In the genomic region with DNA sequence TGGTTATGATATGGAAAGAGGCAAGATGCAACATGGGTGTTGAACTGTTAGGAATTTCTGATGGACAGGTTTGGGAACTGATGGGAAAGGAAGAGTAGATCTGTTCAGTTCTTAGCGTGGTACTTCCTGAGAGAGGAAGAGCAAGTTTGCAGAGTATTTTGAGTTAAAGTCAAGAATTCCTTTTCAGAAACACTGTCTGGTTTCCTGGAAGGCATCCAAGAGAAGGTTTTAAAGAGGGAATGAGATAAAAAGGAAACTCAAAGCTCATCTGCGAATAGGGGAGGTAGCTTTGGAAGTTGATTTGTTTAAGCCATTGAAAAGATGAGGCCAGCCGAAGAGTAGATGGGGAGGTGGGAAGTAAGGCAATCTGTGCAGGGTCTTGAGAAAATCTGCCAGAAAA, we compare ENCODE assay signal across 14 mouse cellular contexts.
"Had no signal": no experiment of that assay in that cellular context is flagged by ENCODE, and none has a peak within 500 bp of the region (broad histone marks: within the 10 kb centered on the region; RNA-seq: fewer than 3 reads in every experiment).

No protein-coding gene starts in this region.

- DNase-seq: kidney, adult 11 months; kidney, adult 8-10 months; kidney, postnatal 36 days; liver, postnatal 0 days; lung, postnatal 14 days; midbrain, embryonic 14.5 days; thymus, adult 18-20 months; thymus, postnatal 36 days had no signal

- ATAC-seq: liver, postnatal 0 days had no signal

- H3K36me3 ChIP-seq: kidney, embryonic 15.5 days; limb, embryonic 15.5 days; lung, embryonic 15.5 days had no signal

- H3K9ac ChIP-seq: kidney, embryonic 15.5 days; limb, embryonic 15.5 days; liver, embryonic 14.5 days; liver, postnatal 0 days; lung, embryonic 15.5 days had no signal

- H3K4me3 ChIP-seq: kidney, embryonic 15.5 days; limb, embryonic 15.5 days; lung, embryonic 15.5 days had no signal

- H3K9me3 ChIP-seq: kidney, embryonic 15.5 days; limb, embryonic 15.5 days; lung, embryonic 15.5 days had no signal

- H3K4me2 ChIP-seq: kidney, embryonic 15.5 days; limb, embryonic 15.5 days; liver, embryonic 11.5 days; lung, embryonic 15.5 days; midbrain, embryonic 11.5 days had no signal

- H3K27ac ChIP-seq: kidney, embryonic 15.5 days; limb, embryonic 15.5 days; liver, embryonic 14.5 days; lung, embryonic 15.5 days had no signal

- H3K27me3 ChIP-seq: kidney, embryonic 15.5 days; limb, embryonic 15.5 days; lung, embryonic 15.5 days had no signal

- H3K4me1 ChIP-seq: kidney, embryonic 15.5 days; limb, embryonic 15.5 days; lung, embryonic 15.5 days had no signal
